Comparison of ENCODE assay signal across 8 mouse cellular contexts in the genomic region with DNA sequence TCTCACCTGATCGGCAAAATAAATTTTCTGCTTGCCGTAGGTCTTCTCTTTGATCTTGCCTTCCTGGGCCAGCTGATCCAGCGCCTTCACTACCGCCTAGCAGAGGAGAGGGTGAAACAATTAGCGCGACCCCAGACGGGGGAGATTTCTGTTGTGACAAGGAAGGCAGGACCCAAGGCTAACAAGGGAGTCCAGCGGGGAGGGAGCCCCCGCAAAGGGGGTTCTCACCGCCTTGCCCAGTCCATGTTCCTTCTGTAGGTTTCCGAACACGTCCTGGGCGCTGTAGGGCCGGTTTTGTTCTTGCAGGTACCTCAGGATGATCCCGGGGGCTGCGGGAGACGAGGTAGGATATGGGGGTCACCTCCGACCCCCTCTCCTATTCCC. TPM values are rescaled to one million over a fixed set of nuclear protein-coding genes. Genes with fewer than 3 reads are reported as not detected.
A peak's percentile ranks its signal among the peaks of the same experiment; 100 is the strongest.
DNase-seq lines count a peak whose midpoint lies in the region; ATAC-seq and TF ChIP-seq lines count a peak whose summit lies in the region.

No protein-coding gene starts in this region.

- peak overlapping the region; percentile 91 for H3K9ac ChIP-seq in ES-Bruce4 (ENCODE audit: low read depth, poor library complexity, severe bottlenecking)

- H3K4me3 ChIP-seq in heart, embryonic 10.5 days, result peak overlapping the region; percentile 83
- peak overlapping the region; percentile 97 for H3K4me3 ChIP-seq in ES-Bruce4 (ENCODE audit: low read depth, low read length)
- peak overlapping the region; percentile 97 for H3K4me3 ChIP-seq in megakaryocyte, embryonic 14.5 days (replicated peaks)

- no peaks in the 10 kb centered on the region for H3K9me3 ChIP-seq in heart, embryonic 10.5 days
- H3K9me3 ChIP-seq in ES-Bruce4 (replicated peaks; ENCODE audit: control insufficient read depth, insufficient read depth, low read length, poor library complexity, severe bottlenecking), result no peaks in the 10 kb centered on the region
- H3K9me3 ChIP-seq in megakaryocyte, embryonic 14.5 days, result no peaks in the 10 kb centered on the region

- DNase-seq in heart, embryonic 10.5 days (ENCODE audit: low spot score), result no peak
- no peak for DNase-seq in heart, postnatal 36 days
- DNase-seq in frontal cortex, postnatal 25 days (ENCODE audit: low spot score in 2 of 2), result no peak
- no peak for DNase-seq in embryo, embryonic 11 days
- DNase-seq in right cerebral cortex, postnatal 10 days (ENCODE audit: low spot score in 2 of 2), result no peak

- no peaks in the 10 kb centered on the region for H3K27me3 ChIP-seq in heart, embryonic 10.5 days (ENCODE audit: insufficient read depth, poor library complexity, severe bottlenecking)
- H3K27me3 ChIP-seq in ES-Bruce4 (ENCODE audit: control insufficient read depth, insufficient read depth, low read length, poor library complexity, severe bottlenecking), result no peaks in the 10 kb centered on the region
- no peaks in the 10 kb centered on the region for H3K27me3 ChIP-seq in megakaryocyte, embryonic 14.5 days (replicated peaks)

- no peak for TF ChIP-seq POLR2A in ES-Bruce4 (IDR thresholded peaks at IDR 0.05; ENCODE audit: insufficient read depth, low read length)

- ATAC-seq in granulocyte monocyte progenitor cell, adult 5-6 weeks (replicated peaks; ENCODE audit: poor library complexity, severe bottlenecking), result peak; percentile 6; the same call in 1 of the 2 replicates

- peak overlapping the region; percentile 94 for H3K27ac ChIP-seq in heart, embryonic 10.5 days
- no peak overlapping the region for H3K27ac ChIP-seq in ES-Bruce4 (ENCODE audit: insufficient read depth, low read length)

- intact Hi-C loops in heart, postnatal 36 days (cut with DNase I), result loop anchor here (1.0 to 5.0 kb wide), 2 partner anchors 78 to 207 kb away; partner anchors contain the start of gene Becn1

- no peak for TF ChIP-seq CTCF in ES-Bruce4 (IDR thresholded peaks at IDR 0.05; ENCODE audit: low read depth, low read length)

- peaks cover 21% of the 10 kb centered on the region for H3K4me1 ChIP-seq in heart, embryonic 10.5 days
- no peaks in the 10 kb centered on the region for H3K4me1 ChIP-seq in ES-Bruce4 (ENCODE audit: control insufficient read depth, insufficient read depth, low read length)
- peaks cover 35% of the 10 kb centered on the region for H3K4me1 ChIP-seq in megakaryocyte, embryonic 14.5 days

- H3K36me3 ChIP-seq in heart, embryonic 10.5 days, result peaks cover 74% of the 10 kb centered on the region
- peaks cover 57% of the 10 kb centered on the region for H3K36me3 ChIP-seq in ES-Bruce4 (ENCODE audit: control insufficient read depth, insufficient read depth, low read length, poor library complexity, severe bottlenecking)
- peaks cover 81% of the 10 kb centered on the region for H3K36me3 ChIP-seq in megakaryocyte, embryonic 14.5 days (replicated peaks; ENCODE audit: low read length)

- WGBS in heart, embryonic 10.5 days, result under 1% methylated on average over 18 of the region's 18 CpGs

- TF ChIP-seq EP300 in ES-Bruce4 (IDR thresholded peaks at IDR 0.05; ENCODE audit: insufficient read depth, low read depth, low read length), result no peak

RNA-seq across cellular contexts. Expression of gene Psmc3ip, which starts 0.3 kb away (rescaled TPM):
- polyA plus RNA-seq in heart, embryonic 10.5 days (2016; fragmentation: Nextera tagmentation; extraction: Ambion mirVana), result 29.6 and 40.8 TPM in 2 replicates
- total RNA-seq in heart, postnatal 36 days (2021), result 1 to 10 TPM; 1.9 to 4.1 TPM
- 35.1 and 35.3 TPM in 2 replicates for polyA plus RNA-seq in ES-Bruce4 (2011; ENCODE audit: insufficient read depth, insufficient read length, low read depth, missing spikeins)
- 51.8 and 62.8 TPM in 2 replicates for total RNA-seq in granulocyte monocyte progenitor cell, adult 5-6 weeks (2014; fragmentation: Nextera tagmentation)
- total RNA-seq in granulocyte monocyte progenitor cell, adult 5-6 weeks (2017), result 42.9 and 63.5 TPM in 2 replicates
- 10.4 TPM in 1 of 2 replicates, not detected in the other for polyA plus RNA-seq in megakaryocyte, embryonic 14.5 days (2012; ENCODE audit: insufficient read depth, low replicate concordance)

RNA-seq across cellular contexts. Expression of gene Mlx, which starts 7.8 kb away (rescaled TPM):
- 42.6 and 52.0 TPM in 2 replicates for polyA plus RNA-seq in heart, embryonic 10.5 days (2016; fragmentation: Nextera tagmentation; extraction: Ambion mirVana)
- 10 to 100 TPM; 18.8 to 23.1 TPM for total RNA-seq in heart, postnatal 36 days (2021)
- 40.5 and 44.8 TPM in 2 replicates for polyA plus RNA-seq in ES-Bruce4 (2011; ENCODE audit: insufficient read depth, insufficient read length, low read depth, missing spikeins)
- total RNA-seq in granulocyte monocyte progenitor cell, adult 5-6 weeks (2014; fragmentation: Nextera tagmentation), result 76.1 and 81.6 TPM in 2 replicates
- 68.2 and 82.4 TPM in 2 replicates for total RNA-seq in granulocyte monocyte progenitor cell, adult 5-6 weeks (2017)
- 2.8 and 12.4 TPM in 2 replicates for polyA plus RNA-seq in megakaryocyte, embryonic 14.5 days (2012; ENCODE audit: insufficient read depth, low replicate concordance)

RNA-seq across cellular contexts. Expression of gene Coasy, which starts 12.6 kb away (rescaled TPM):
- polyA plus RNA-seq in heart, embryonic 10.5 days (2016; fragmentation: Nextera tagmentation; extraction: Ambion mirVana), result 36.5 and 37.0 TPM in 2 replicates
- 10 to 100 TPM; 17.2 to 18.8 TPM for total RNA-seq in heart, postnatal 36 days (2021)
- 21.7 and 24.5 TPM in 2 replicates for polyA plus RNA-seq in ES-Bruce4 (2011; ENCODE audit: insufficient read depth, insufficient read length, low read depth, missing spikeins)
- total RNA-seq in granulocyte monocyte progenitor cell, adult 5-6 weeks (2014; fragmentation: Nextera tagmentation), result 26.8 and 35.8 TPM in 2 replicates
- 30.5 and 32.2 TPM in 2 replicates for total RNA-seq in granulocyte monocyte progenitor cell, adult 5-6 weeks (2017)
- polyA plus RNA-seq in megakaryocyte, embryonic 14.5 days (2012; ENCODE audit: insufficient read depth, low replicate concordance), result 17.7 and 36.8 TPM in 2 replicates

RNA-seq across cellular contexts. Expression of gene Hsd17b1, which starts 16.7 kb away (rescaled TPM):
- 0.21 TPM in 1 of 2 replicates, not detected in the other for polyA plus RNA-seq in heart, embryonic 10.5 days (2016; fragmentation: Nextera tagmentation; extraction: Ambion mirVana)
- under 1 TPM; 0.46 to 0.58 TPM for total RNA-seq in heart, postnatal 36 days (2021)
- polyA plus RNA-seq in ES-Bruce4 (2011; ENCODE audit: insufficient read depth, insufficient read length, low read depth, missing spikeins), result 1.0 TPM in 1 of 2 replicates, not detected in the other
- 1.5 and 12.9 TPM in 2 replicates for total RNA-seq in granulocyte monocyte progenitor cell, adult 5-6 weeks (2014; fragmentation: Nextera tagmentation)
- total RNA-seq in granulocyte monocyte progenitor cell, adult 5-6 weeks (2017), result 7.4 and 8.2 TPM in 2 replicates
- polyA plus RNA-seq in megakaryocyte, embryonic 14.5 days (2012; ENCODE audit: insufficient read depth, low replicate concordance), result 3.5 and 5.8 TPM in 2 replicates

RNA-seq across cellular contexts. Expression of gene Retreg3, which starts 24.8 kb away (rescaled TPM):
- 12.6 and 13.0 TPM in 2 replicates for polyA plus RNA-seq in heart, embryonic 10.5 days (2016; fragmentation: Nextera tagmentation; extraction: Ambion mirVana)
- total RNA-seq in heart, postnatal 36 days (2021), result 10 to 100 TPM; 34.2 to 36.3 TPM
- polyA plus RNA-seq in ES-Bruce4 (2011; ENCODE audit: insufficient read depth, insufficient read length, low read depth, missing spikeins), result 32.3 and 33.6 TPM in 2 replicates
- total RNA-seq in granulocyte monocyte progenitor cell, adult 5-6 weeks (2014; fragmentation: Nextera tagmentation), result 12.3 and 15.7 TPM in 2 replicates
- 20.0 and 27.4 TPM in 2 replicates for total RNA-seq in granulocyte monocyte progenitor cell, adult 5-6 weeks (2017)
- 1.6 and 6.2 TPM in 2 replicates for polyA plus RNA-seq in megakaryocyte, embryonic 14.5 days (2012; ENCODE audit: insufficient read depth, low replicate concordance)
